Mouse (Mus musculus): ENCODE measurements at regions not wholly inside any gene's neighbourhood (a gene's known extent, or its start where the extent isn't known, plus 50 kb on each side); places are given as distances from the start of the nearest gene placed in this dataset.

- no peaks in the 10 kb centered on the region for H3K36me3 ChIP-seq (replicated peaks in 1 of 2; ENCODE audit: control insufficient read depth in 1 of 2, insufficient read depth in 1 of 2, low read length in 1 of 2)
- no peak overlapping the region for H3K27ac ChIP-seq (ENCODE audit: insufficient read depth, low read depth)
- no peak for DNase-seq (ENCODE audit: extremely low read depth)
- H3K4me1 ChIP-seq (ENCODE audit: control insufficient read depth in 1 of 2, insufficient read depth in 2 of 2), result no peaks in the 10 kb centered on the region
- H3K4me3 ChIP-seq (replicated peaks in 1 of 3; ENCODE audit: low read depth in 2 of 3, low read length in 2 of 3, poor library complexity in 1 of 3), result no peak overlapping the region
- H3K27me3 ChIP-seq (replicated peaks), result no peaks in the 10 kb centered on the region
- dilution Hi-C loops (cut with MboI; ENCODE audit: extremely low pct_ligation_motif_present, extremely low pct_unique_long_range_greater_than_20kb, low sequenced_read_pairs) (no loop called here), in situ Hi-C loops (cut with MboI; ENCODE audit: low pct_ligation_motif_present, low pct_unique_long_range_greater_than_20kb, low sequenced_read_pairs) (no loop called here)
- no peak overlapping the region for H3K9ac ChIP-seq (ENCODE audit: insufficient read depth, low read depth)
- no peaks in the 10 kb centered on the region for H3K9me3 ChIP-seq (replicated peaks; ENCODE audit: low read length)
- no peak for TF ChIP-seq MAFK (IDR thresholded peaks at IDR 0.05; ENCODE audit: insufficient replicate concordance, low read length)
- TF ChIP-seq ZKSCAN1 (IDR thresholded peaks at IDR 0.05; ENCODE audit: borderline replicate concordance, low read depth, low read length), result no peak
- TF ChIP-seq JUN (IDR thresholded peaks at IDR 0.05; ENCODE audit: insufficient read depth, low read depth, low read length), result no peak
- TF ChIP-seq NRF1 (IDR thresholded peaks at IDR 0.05; ENCODE audit: low read depth, low read length), result no peak
- H3K79me2 ChIP-seq (replicated peaks; ENCODE audit: control insufficient read depth, extremely low read depth, insufficient read depth, poor library complexity, severe bottlenecking), result no peaks in the 10 kb centered on the region
- no peak overlapping the region for H3K4me2 ChIP-seq (ENCODE audit: insufficient read depth, low read depth, poor library complexity, severe bottlenecking)
These were observed 322.0 kb downstream of the Tbc1d1 start for GRCm38 (mm10) chr5:64478143-64478542.

DNA sequence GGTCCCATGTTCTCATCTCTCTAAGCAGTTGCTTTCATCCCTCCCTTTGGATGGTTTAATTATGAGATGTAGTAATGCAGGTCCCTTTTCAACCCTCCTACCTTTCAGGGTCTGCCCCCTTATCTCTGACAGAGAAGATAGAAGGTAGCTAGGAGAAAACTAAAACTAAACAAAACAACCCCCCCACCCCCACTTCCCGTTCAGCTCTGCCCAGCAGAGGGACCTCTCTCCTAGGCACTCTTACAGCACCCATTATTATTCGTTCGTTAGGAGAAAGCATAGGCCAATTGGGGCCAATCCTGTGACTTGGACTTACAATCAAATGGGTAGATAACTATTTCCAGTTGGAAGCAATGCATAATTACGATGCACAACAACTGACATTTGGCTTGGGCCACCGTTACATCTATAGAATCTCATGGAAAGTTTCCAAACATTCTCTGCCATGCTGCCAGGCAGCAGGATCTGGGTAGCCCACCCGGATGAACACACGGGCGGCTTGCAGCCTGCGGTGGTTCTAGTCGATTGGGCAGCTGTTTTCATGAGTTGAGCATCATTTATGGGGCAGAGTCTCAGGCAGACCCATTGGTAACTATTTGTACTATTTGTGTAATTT is 322.6 kb downstream of the Tbc1d1 start:
- DNase-seq (ENCODE audit: extremely low read depth), result no peak
- Histone ChIP-seq H3K79me2 (replicated peaks; ENCODE audit: control insufficient read depth, extremely low read depth, insufficient read depth, poor library complexity, severe bottlenecking) (no peaks in the 10 kb centered on the region), H3K36me3 (replicated peaks in 1 of 2; ENCODE audit: control insufficient read depth in 1 of 2, insufficient read depth in 1 of 2, low read length in 1 of 2) (no peaks in the 10 kb centered on the region), H3K4me1 (ENCODE audit: control insufficient read depth in 1 of 2, insufficient read depth in 2 of 2) (no peaks in the 10 kb centered on the region), H3K27ac (ENCODE audit: insufficient read depth, low read depth) (no peak overlapping the region), H3K4me3 (replicated peaks in 1 of 3; ENCODE audit: low read depth in 2 of 3, low read length in 2 of 3, poor library complexity in 1 of 3) (no peak overlapping the region), H3K9ac (ENCODE audit: insufficient read depth, low read depth) (no peak overlapping the region), H3K27me3 (replicated peaks) (no peaks in the 10 kb centered on the region), H3K9me3 (replicated peaks; ENCODE audit: low read length) (no peaks in the 10 kb centered on the region), H3K4me2 (ENCODE audit: insufficient read depth, low read depth, poor library complexity, severe bottlenecking) (no peak overlapping the region)
- in situ Hi-C loops (cut with MboI; ENCODE audit: low pct_ligation_motif_present, low pct_unique_long_range_greater_than_20kb, low sequenced_read_pairs) (no loop called here), dilution Hi-C loops (cut with MboI; ENCODE audit: extremely low pct_ligation_motif_present, extremely low pct_unique_long_range_greater_than_20kb, low sequenced_read_pairs) (no loop called here)
- TF ChIP-seq SMC3 (IDR thresholded peaks at IDR 0.05; ENCODE audit: low read depth, low read length) (peak; percentile 34), CTCF (conservative IDR thresholded peaks at IDR 0.05 in 1 of 2, IDR thresholded peaks at IDR 0.05 in 1 of 2; ENCODE audit: low read depth in 2 of 2, low read length in 2 of 2) (peak in 1 of 2 experiments; percentile 39; a peak in 2 of 4 replicates), NRF1 (IDR thresholded peaks at IDR 0.05; ENCODE audit: low read depth, low read length) (no peak), HCFC1 (IDR thresholded peaks at IDR 0.05; ENCODE audit: low read depth, low read length) (no peak), MYC (IDR thresholded peaks at IDR 0.05; ENCODE audit: low read depth, low read length) (no peak), IRF4 (IDR thresholded peaks at IDR 0.05; ENCODE audit: low read depth, low read length) (no peak), ZNF384 (IDR thresholded peaks at IDR 0.05; ENCODE audit: low read depth, low read length) (no peak), RAD21 (IDR thresholded peaks at IDR 0.05; ENCODE audit: low read depth, low read length) (peak; percentile 29)

DNA sequence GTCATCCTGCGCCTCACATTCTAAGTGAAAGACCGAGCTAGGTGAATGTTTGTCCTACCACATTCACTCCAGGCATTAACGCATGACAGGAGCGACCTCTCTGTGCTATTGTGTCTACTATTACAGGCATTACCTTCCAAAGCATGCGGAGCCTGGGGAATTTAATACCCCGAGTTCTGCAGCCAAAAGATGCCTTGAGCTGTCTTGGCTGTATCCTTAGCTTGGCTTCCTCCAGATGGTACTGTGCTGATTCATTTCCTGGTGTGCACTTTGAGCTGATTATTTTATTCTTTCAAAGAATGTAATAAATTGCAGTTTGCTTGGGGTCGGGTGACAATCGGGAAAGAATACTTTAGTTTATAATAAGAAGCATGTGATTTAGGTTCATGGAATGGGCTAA is 323.2 kb downstream of the Tbc1d1 start:
- no peak overlapping the region for H3K9ac ChIP-seq (ENCODE audit: insufficient read depth, low read depth)
- H3K27ac ChIP-seq (ENCODE audit: insufficient read depth, low read depth), result no peak overlapping the region
- no peaks in the 10 kb centered on the region for H3K9me3 ChIP-seq (replicated peaks; ENCODE audit: low read length)
- no peaks in the 10 kb centered on the region for H3K36me3 ChIP-seq (replicated peaks in 1 of 2; ENCODE audit: control insufficient read depth in 1 of 2, insufficient read depth in 1 of 2, low read length in 1 of 2)
- H3K4me2 ChIP-seq (ENCODE audit: insufficient read depth, low read depth, poor library complexity, severe bottlenecking), result no peak overlapping the region
- peaks cover 1% of the 10 kb centered on the region for H3K27me3 ChIP-seq (replicated peaks)
- H3K4me1 ChIP-seq (ENCODE audit: control insufficient read depth in 1 of 2, insufficient read depth in 2 of 2), result no peaks in the 10 kb centered on the region
- in situ Hi-C loops (cut with MboI; ENCODE audit: low pct_ligation_motif_present, low pct_unique_long_range_greater_than_20kb, low sequenced_read_pairs), result no loop called here
- TF ChIP-seq CHD2 (IDR thresholded peaks at IDR 0.05; ENCODE audit: low read length) (no peak), MAX (IDR thresholded peaks at IDR 0.05; ENCODE audit: low read length) (no peak)
- H3K79me2 ChIP-seq (replicated peaks; ENCODE audit: control insufficient read depth, extremely low read depth, insufficient read depth, poor library complexity, severe bottlenecking), result no peaks in the 10 kb centered on the region
- no peak overlapping the region for H3K4me3 ChIP-seq (replicated peaks in 1 of 3; ENCODE audit: low read depth in 2 of 3, low read length in 2 of 3, poor library complexity in 1 of 3)
- no peak for DNase-seq (ENCODE audit: extremely low read depth)
- dilution Hi-C loops (cut with MboI; ENCODE audit: extremely low pct_ligation_motif_present, extremely low pct_unique_long_range_greater_than_20kb, low sequenced_read_pairs), result no loop called here

Data from CH12.LX (cell line).